Mouse (Mus musculus) lung, embryonic 16.5 days (tissue): Measurements from ENCODE around the gene Ccdc77. TPM values are rescaled to one million over a fixed set of nuclear protein-coding genes. Genes with fewer than 3 reads are reported as not detected.
A peak's percentile ranks its signal among the peaks of the same experiment; 100 is the strongest.
"Not testable (repeated sequence)": the region's sequence is repeated elsewhere in the genome, so short reads cannot be mapped to it uniquely, and the experiment has no call there.

ENCODE experiments used
- ATAC-seq: fragments of 200-750 bp; cut with Nextera tagmentation; 2 replicates; pipeline ENCODE4 v1.8.0; 2017; ENCODE audit warnings: low read depth, mild to moderate bottlenecking, moderate library complexity
- H3K27ac ChIP-seq: fragments of 300-500 bp; sonication (generic); 2 replicates; pipeline ENCODE4 v1.5.1; 2014; ENCODE audit warnings: mild to moderate bottlenecking, control low read depth, low read length
- H3K27me3 ChIP-seq: fragments of 300-500 bp; sonication (generic); 2 replicates; pipeline ENCODE4 v1.6.1; 2014; ENCODE audit warnings: low read depth, low read length, mixed read lengths; ENCODE audit not compliant: control insufficient read depth, insufficient read depth
- H3K36me3 ChIP-seq: fragments of 300-500 bp; sonication (generic); 2 replicates; pipeline ENCODE4 v1.6.1; 2014; ENCODE audit warnings: low read length; ENCODE audit not compliant: control insufficient read depth, insufficient read depth
- H3K4me1 ChIP-seq: fragments of 300-500 bp; sonication (generic); replicated peaks from 2 replicates; pipeline ENCODE4 v1.6.1; 2014; ENCODE audit warnings: low read length, mixed read lengths; ENCODE audit not compliant: control insufficient read depth, insufficient read depth
- H3K4me2 ChIP-seq: fragments of 300-500 bp; sonication (generic); 2 replicates; pipeline ENCODE4 v1.6.1; 2014; ENCODE audit warnings: low read depth, low read length, control low read depth
- H3K4me3 ChIP-seq: fragments of 300-500 bp; sonication (generic); 2 replicates; pipeline ENCODE4 v1.5.1; 2014; ENCODE audit warnings: mild to moderate bottlenecking, low read length, control low read depth
- H3K9ac ChIP-seq: fragments of 300-500 bp; sonication (generic); 2 replicates; pipeline ENCODE4 v1.6.1; 2014; ENCODE audit warnings: low read length, control low read depth
- H3K9me3 ChIP-seq: fragments of 300-500 bp; sonication (generic); 2 replicates; pipeline ENCODE4 v1.6.1; 2016; ENCODE audit warnings: low read length; ENCODE audit not compliant: control insufficient read depth
- WGBS: fragments of 180-500 bp; shearing (Covaris S2); extraction: QIAGEN DNeasy Blood & Tissue Kit; methylation state at CpG from one replicate; pipeline ENCODE4 v1.1.7; 2014; 5-methylcytosine and 5-hydroxymethylcytosine counted together
- polyA plus RNA-seq: library from polyadenylated mRNA; unstranded; fragments of >200 nt; fragmentation: Nextera tagmentation; extraction: Ambion mirVana; gene quantifications from 2 replicates; pipeline ENCODE4 v1.2.1, GENCODE M21; 2015

The Ccdc77 gene
- polyA plus RNA-seq, 1 experiment from 2014 or later = 25.6 TPM

- H3K4me1 ChIP-seq, H3K27ac ChIP-seq, ATAC-seq, H3K9me3 ChIP-seq, H3K36me3 ChIP-seq, H3K4me3 ChIP-seq, H3K4me2 ChIP-seq, H3K9ac ChIP-seq: not testable (repeated sequence)
- WGBS = 95% methylated on average over 2 of the region's 2 CpGs
- peaks cover 25% of the 10 kb centered on the region for H3K27me3 ChIP-seq
Observed at GRCm38 (mm10) chr6:120296589-120296988, 67.6 kb downstream of the Ccdc77 start.

DNA sequence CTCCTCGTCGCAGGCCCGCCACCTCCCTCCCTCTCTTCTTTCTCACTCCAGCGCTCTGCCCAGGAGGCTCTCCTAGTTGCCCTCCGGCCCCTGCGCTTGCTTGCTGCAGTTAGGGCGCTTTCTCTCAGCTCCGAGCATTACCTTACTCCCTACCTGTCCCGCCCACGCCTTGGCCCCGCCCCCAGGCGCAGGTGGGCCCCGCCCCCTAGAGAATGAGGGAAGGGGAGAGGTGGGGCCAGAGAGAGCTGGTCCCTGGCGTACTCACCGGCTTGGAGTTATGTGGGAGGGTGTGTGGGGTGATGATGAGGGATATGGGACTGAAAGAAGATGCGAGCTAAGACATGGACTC is 69.4 kb downstream of the Ccdc77 start:
- H3K4me2 ChIP-seq = peak overlapping the region; percentile 98
- no peaks in the 10 kb centered on the region for H3K36me3 ChIP-seq
- H3K4me1 ChIP-seq = peaks cover 7% of the 10 kb centered on the region
- H3K27ac ChIP-seq = no peak overlapping the region
- peak overlapping the region; percentile 70 for H3K9ac ChIP-seq
- under 1% methylated on average over 16 of the region's 16 CpGs for WGBS
- H3K9me3 ChIP-seq = no peaks in the 10 kb centered on the region
- peak overlapping the region; percentile 71 for H3K4me3 ChIP-seq
- peak; percentile 88 for ATAC-seq
- peaks cover 25% of the 10 kb centered on the region for H3K27me3 ChIP-seq

DNA sequence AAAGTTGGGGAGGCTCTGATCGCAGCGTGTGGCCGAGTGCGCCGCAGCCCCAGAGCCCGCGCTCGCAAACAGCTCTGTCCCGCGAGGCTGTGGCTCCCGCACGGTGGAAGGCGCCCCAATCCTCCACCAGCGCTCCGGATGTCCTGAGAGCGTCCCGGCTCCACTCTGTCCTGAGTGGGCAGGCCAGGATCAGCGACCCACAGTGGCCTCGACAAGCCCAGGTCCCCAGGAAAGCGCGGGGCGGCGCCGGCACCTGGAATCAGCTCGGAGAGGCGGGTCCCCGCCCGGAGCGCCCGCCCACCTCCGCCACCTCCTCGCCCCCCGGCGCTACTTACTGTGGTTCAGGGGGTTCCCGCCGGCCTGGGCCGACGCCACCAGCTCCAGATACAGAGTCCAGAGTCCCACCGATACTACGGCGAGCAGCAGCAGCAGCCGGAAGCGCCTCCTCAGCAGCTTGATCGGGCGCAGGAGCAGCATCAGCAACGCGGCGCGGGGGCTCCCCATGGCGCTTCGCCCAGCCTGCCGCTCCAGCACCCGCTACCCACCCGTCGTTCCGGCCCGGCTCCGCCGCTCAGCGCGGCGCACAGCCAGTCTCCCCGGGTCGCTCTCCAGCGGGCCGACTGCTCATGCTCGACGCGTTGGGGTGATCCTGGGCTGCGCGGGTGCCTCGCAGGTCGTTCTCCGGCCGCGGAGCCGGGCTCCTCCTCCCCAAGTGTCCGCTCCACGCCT is 70.0 kb downstream of the Ccdc77 start, which contains the start of the genes D330020A13Rik and B4galnt3:
Gene D330020A13Rik (plus strand): TSS at position 309 of the 729 bp plus-strand sequence.
Gene B4galnt3 (minus strand): TSS at position 504 of the 729 bp plus-strand sequence.
- H3K36me3 ChIP-seq = no peaks in the 10 kb centered on the region
- WGBS = under 1% methylated on average over 67 of the region's 79 CpGs
- no peaks in the 10 kb centered on the region for H3K9me3 ChIP-seq
- H3K4me3 ChIP-seq = peak within 1 kb of the TSS; percentile 71
- peak within 1 kb of the TSS; percentile 98 for H3K4me2 ChIP-seq
- H3K4me1 ChIP-seq = peaks cover 7% of the 10 kb centered on the region
- ATAC-seq = peak; percentile 78
- H3K27ac ChIP-seq = no peak within 1 kb of the TSS
- peak within 1 kb of the TSS; percentile 70 for H3K9ac ChIP-seq
- peaks cover 25% of the 10 kb centered on the region for H3K27me3 ChIP-seq

- H3K36me3 ChIP-seq = no peaks in the 10 kb centered on the region
Observed at GRCm38 (mm10) chr6:120291396-120292009, 72.7 kb downstream of the Ccdc77 start.

GRCm38 (mm10) chr6:120289430-120289829 is 74.7 kb downstream of the Ccdc77 start:
- Histone ChIP-seq H3K36me3 (no peaks in the 10 kb centered on the region), H3K4me3 (no peak overlapping the region), H3K9me3 (no peaks in the 10 kb centered on the region), H3K4me1 (peaks cover 3% of the 10 kb centered on the region; the same call in 1 of the 2 replicates), H3K27ac (no peak overlapping the region), H3K27me3 (peaks cover 17% of the 10 kb centered on the region), H3K4me2 (no peak overlapping the region), H3K9ac (no peak overlapping the region)
- WGBS = 80% methylated on average over 4 of the region's 4 CpGs
- no peak for ATAC-seq

More at GRCm38 (mm10) chr6:120291396-120292009, 72.7 kb downstream of the Ccdc77 start:
- no peaks in the 10 kb centered on the region for H3K9me3 ChIP-seq
- no peak overlapping the region for H3K9ac ChIP-seq
- H3K4me1 ChIP-seq = peaks cover 7% of the 10 kb centered on the region
- 84% methylated on average over 7 of the region's 7 CpGs for WGBS
- no peak overlapping the region for H3K4me2 ChIP-seq
- ATAC-seq = no peak
- peaks cover 25% of the 10 kb centered on the region for H3K27me3 ChIP-seq
- no peak overlapping the region for H3K27ac ChIP-seq
- no peak overlapping the region for H3K4me3 ChIP-seq

DNA sequence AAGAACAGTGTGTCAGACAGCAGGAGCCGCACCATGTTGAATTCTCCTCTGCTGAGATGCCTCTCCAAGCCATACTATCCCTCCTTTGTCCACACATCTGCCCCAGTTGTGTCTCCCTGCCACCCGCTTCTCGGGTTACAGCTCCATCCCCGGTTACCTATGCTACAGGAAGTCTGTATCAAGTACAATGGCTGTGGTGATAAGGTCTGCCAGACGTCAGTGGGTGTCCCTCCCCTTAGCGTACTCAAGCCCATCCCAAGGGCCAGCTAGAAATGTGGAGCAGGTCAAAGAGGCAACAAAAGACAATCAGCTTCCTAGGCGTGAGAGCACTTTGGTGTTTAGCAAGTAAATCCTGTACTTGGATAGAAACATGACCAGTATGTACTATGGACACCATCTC is 75.6 kb downstream of the Ccdc77 start:
- ATAC-seq = no peak
- Histone ChIP-seq H3K4me1 (peaks cover under 1% of the 10 kb centered on the region; the same call in 1 of the 2 replicates), H3K36me3 (no peaks in the 10 kb centered on the region), H3K4me2 (no peak overlapping the region), H3K27me3 (peaks cover 9% of the 10 kb centered on the region), H3K9ac (no peak overlapping the region), H3K4me3 (no peak overlapping the region), H3K9me3 (no peaks in the 10 kb centered on the region), H3K27ac (no peak overlapping the region)
- WGBS = 25% methylated on average over 7 of the region's 7 CpGs

DNA sequence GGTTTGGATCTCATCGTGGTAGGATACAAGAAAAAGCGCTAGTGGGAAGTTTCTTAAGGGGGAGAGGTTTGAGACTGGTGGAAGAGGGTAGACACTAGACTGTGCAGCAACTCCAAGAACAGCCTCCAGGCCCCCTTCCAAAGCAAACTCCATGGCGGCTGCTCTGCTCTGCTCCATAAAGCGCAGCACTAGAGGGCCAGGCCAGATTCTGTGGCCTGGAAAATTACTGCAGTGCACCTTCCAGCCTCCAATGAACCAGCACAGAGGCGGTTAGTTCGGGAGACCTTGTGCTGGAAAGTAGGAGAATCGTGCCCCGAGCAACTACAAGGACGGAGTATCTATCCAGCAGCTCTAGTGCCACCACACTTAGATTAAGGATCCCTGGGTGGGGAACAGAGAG is 76.9 kb downstream of the Ccdc77 start:
- ATAC-seq = no peak
- Histone ChIP-seq H3K4me1 (no peaks in the 10 kb centered on the region), H3K36me3 (no peaks in the 10 kb centered on the region), H3K4me3 (no peak overlapping the region), H3K27me3 (no peaks in the 10 kb centered on the region; the same call in 1 of the 2 replicates), H3K9ac (no peak overlapping the region), H3K9me3 (no peaks in the 10 kb centered on the region), H3K27ac (no peak overlapping the region), H3K4me2 (no peak overlapping the region)
- 86% methylated on average over 9 of the region's 9 CpGs for WGBS

DNA sequence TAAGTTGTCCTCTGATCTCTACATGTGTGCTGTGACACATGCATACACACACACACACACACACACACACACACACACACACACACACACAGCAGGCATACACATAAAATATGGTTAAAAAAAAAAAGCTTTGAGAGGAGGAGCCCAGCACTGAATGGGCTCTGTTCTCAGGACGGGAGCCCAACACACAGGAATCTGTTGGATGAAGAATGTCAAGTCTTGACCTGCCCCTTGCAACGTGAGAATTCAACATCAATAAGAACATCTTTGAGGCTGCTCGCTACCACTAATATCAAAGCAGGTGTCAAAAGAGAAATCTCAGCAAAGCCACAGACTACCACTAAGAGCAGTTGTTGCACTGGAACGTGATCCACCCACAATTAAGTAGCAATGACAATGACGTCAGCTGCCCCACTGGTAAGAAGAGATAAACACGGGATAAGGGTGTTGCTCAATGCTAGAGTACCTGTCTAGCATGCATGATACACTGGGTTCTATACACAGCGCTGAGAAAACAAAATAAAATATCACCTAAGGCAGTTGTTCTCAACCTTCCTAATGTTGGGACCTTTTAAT is 87.2 kb downstream of the Ccdc77 start:
- H3K27me3 ChIP-seq = no peaks in the 10 kb centered on the region
- no peak for ATAC-seq
- H3K36me3 ChIP-seq = no peaks in the 10 kb centered on the region
- no peak overlapping the region for H3K27ac ChIP-seq
- H3K4me1 ChIP-seq = no peaks in the 10 kb centered on the region
- no peak overlapping the region for H3K4me2 ChIP-seq
- 56% methylated on average over 7 of the region's 7 CpGs for WGBS
- no peak overlapping the region for H3K4me3 ChIP-seq
- no peaks in the 10 kb centered on the region for H3K9me3 ChIP-seq
- no peak overlapping the region for H3K9ac ChIP-seq

- H3K9me3 ChIP-seq = no peaks in the 10 kb centered on the region
- H3K27ac ChIP-seq = no peak overlapping the region
- no peak overlapping the region for H3K9ac ChIP-seq
- H3K36me3 ChIP-seq = no peaks in the 10 kb centered on the region
- H3K27me3 ChIP-seq = no peaks in the 10 kb centered on the region
- H3K4me3 ChIP-seq = no peak overlapping the region
- ATAC-seq = no peak
- no peak overlapping the region for H3K4me2 ChIP-seq
- no peaks in the 10 kb centered on the region for H3K4me1 ChIP-seq
- WGBS = 49% methylated on average over 6 of the region's 6 CpGs
Observed at GRCm38 (mm10) chr6:120275301-120275700, 88.9 kb downstream of the Ccdc77 start.
